Mouse (Mus musculus) midbrain, embryonic 15.5 days (tissue): ENCODE data around the gene Hint2. TPM values are rescaled to one million over a fixed set of nuclear protein-coding genes. Genes with fewer than 3 reads are reported as not detected.
A peak's percentile ranks its signal among the peaks of the same experiment; 100 is the strongest.

Experiments used
- ATAC-seq: fragments of 200-750 bp; cut with Nextera tagmentation; replicated peaks from 2 replicates; pipeline ENCODE4 v1.8.0; 2017; ENCODE audit warnings: moderate TSS enrichment
- H3K27ac ChIP-seq: fragments of 300-500 bp; sonication (generic); 2 replicates; pipeline ENCODE4 v1.5.1; 2015; ENCODE audit warnings: mild to moderate bottlenecking, inconsistent platforms
- H3K27me3 ChIP-seq: fragments of 300-500 bp; sonication (generic); replicated peaks from 2 replicates; pipeline ENCODE4 v1.6.1; 2015; ENCODE audit warnings: inconsistent platforms
- H3K36me3 ChIP-seq: fragments of 300-500 bp; sonication (generic); replicated peaks from 2 replicates; pipeline ENCODE4 v1.6.1; 2015; ENCODE audit warnings: inconsistent platforms
- H3K4me1 ChIP-seq: fragments of 300-500 bp; sonication (generic); 2 replicates; pipeline ENCODE4 v1.6.1; 2015; ENCODE audit warnings: inconsistent platforms
- H3K4me2 ChIP-seq: fragments of 300-500 bp; sonication (generic); 2 replicates; pipeline ENCODE4 v1.6.1; 2015; ENCODE audit warnings: inconsistent platforms, mild to moderate bottlenecking, moderate library complexity
- H3K4me3 ChIP-seq: fragments of 300-500 bp; sonication (generic); 2 replicates; pipeline ENCODE4 v1.5.1; 2015; ENCODE audit warnings: mild to moderate bottlenecking, inconsistent platforms
- H3K9ac ChIP-seq: fragments of 300-500 bp; sonication (generic); 2 replicates; pipeline ENCODE4 v1.6.1; 2015; ENCODE audit warnings: mild to moderate bottlenecking, inconsistent platforms
- H3K9me3 ChIP-seq: fragments of 300-500 bp; sonication (generic); 2 replicates; pipeline ENCODE4 v1.6.1; 2016; ENCODE audit warnings: inconsistent platforms
- WGBS: fragments of 180-500 bp; shearing (Covaris S2); methylation state at CpG from one replicate; pipeline ENCODE4 v1.1.7; 2015; ENCODE audit warnings: mixed read lengths; 5-methylcytosine and 5-hydroxymethylcytosine counted together
- polyA plus RNA-seq: library from polyadenylated mRNA; unstranded; fragments of >200 nt; fragmentation: Nextera tagmentation; extraction: Ambion mirVana; gene quantifications from 2 replicates; pipeline ENCODE4 v1.2.1, GENCODE M21; 2015

The Hint2 gene
- polyA plus RNA-seq, 1 experiment from 2014 or later, result 64.9 TPM

DNA sequence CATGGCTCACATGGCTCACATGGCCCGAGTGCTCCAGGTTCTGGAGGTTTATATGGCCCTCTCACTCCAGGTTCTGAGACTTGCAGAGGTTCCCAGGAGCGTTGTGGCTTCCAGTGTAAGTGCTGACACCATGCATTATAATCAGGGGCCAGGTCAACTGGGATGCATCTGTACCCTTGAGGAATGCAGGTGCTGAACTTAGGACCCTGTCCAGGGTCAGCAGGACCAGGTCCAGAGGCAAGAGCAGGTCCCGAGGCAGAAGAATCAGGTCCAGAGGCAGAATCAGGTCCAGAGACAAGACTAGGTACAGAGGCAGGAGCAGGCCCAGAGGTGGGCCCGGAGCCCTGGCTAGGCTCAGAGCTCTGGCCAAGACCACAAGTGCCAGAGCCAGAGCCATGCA, 3.5 kb downstream of the Hint2 start:
- H3K36me3 ChIP-seq, result peaks cover 6% of the 10 kb centered on the region; the same call in 1 of the 2 replicates
- ATAC-seq, result no peak
- 88% methylated on average over 4 of the region's 4 CpGs for WGBS

GRCm38 (mm10) chr4:43649783-43650182, 6.5 kb downstream of the Hint2 start:
- H3K36me3 ChIP-seq, result peaks cover 6% of the 10 kb centered on the region; the same call in 1 of the 2 replicates
- peaks cover 4% of the 10 kb centered on the region; the same call in 1 of the 2 replicates for H3K4me1 ChIP-seq
- no peak overlapping the region for H3K27ac ChIP-seq
- no peak overlapping the region for H3K9ac ChIP-seq
- no peak overlapping the region for H3K4me2 ChIP-seq
- ATAC-seq, result no peak
- H3K27me3 ChIP-seq, result no peaks in the 10 kb centered on the region
- WGBS, result 95% methylated on average over 3 of the region's 3 CpGs
- no peak overlapping the region for H3K4me3 ChIP-seq
- no peaks in the 10 kb centered on the region for H3K9me3 ChIP-seq

More for the DNA sequence above, 3.5 kb downstream of the Hint2 start:
- Histone ChIP-seq H3K4me3 (peak overlapping the region; percentile 29), H3K4me1 (peaks cover 13% of the 10 kb centered on the region), H3K9ac (no peak overlapping the region), H3K9me3 (no peaks in the 10 kb centered on the region), H3K27me3 (no peaks in the 10 kb centered on the region), H3K4me2 (peak overlapping the region; percentile 47), H3K27ac (0 out of 2 replicates have a peak overlapping the region, but pooled peaks have one; percentile 28)

GRCm38 (mm10) chr4:43640491-43640890, 15.8 kb downstream of the Hint2 start:
- H3K9me3 ChIP-seq, result no peaks in the 10 kb centered on the region
- no peak overlapping the region for H3K27ac ChIP-seq
- no peaks in the 10 kb centered on the region for H3K27me3 ChIP-seq
- H3K4me3 ChIP-seq, result no peak overlapping the region
- ATAC-seq, result no peak
- no peaks in the 10 kb centered on the region for H3K4me1 ChIP-seq
- no peak overlapping the region for H3K4me2 ChIP-seq
- WGBS, result 88% methylated on average over 6 of the region's 6 CpGs
- H3K9ac ChIP-seq, result no peak overlapping the region
- H3K36me3 ChIP-seq, result no peaks in the 10 kb centered on the region

DNA sequence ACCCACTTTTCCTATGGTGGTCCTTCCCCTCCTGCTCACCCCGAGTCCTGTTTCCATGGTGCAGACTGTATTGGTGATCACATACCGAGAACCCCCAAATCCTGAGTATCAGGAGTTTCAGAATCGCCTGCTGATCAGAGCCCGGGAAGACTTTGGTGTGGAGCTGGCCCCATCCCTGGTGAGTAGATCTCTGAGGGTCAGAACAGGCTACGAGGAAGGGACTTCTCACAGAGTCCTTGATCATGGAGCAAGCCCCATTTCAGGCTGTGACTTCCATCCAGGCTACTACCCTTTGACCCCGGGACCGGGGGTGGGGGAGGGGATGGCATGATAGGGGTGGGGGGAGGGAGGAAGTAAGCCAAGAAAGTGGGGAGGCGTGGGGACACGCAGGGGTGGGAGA, 16.2 kb downstream of the Hint2 start:
- no peaks in the 10 kb centered on the region for H3K4me1 ChIP-seq
- WGBS, result 79% methylated on average over 9 of the region's 9 CpGs
- H3K27me3 ChIP-seq, result no peaks in the 10 kb centered on the region
- H3K9me3 ChIP-seq, result no peaks in the 10 kb centered on the region
- no peak for ATAC-seq
- H3K4me2 ChIP-seq, result no peak overlapping the region
- H3K4me3 ChIP-seq, result no peak overlapping the region
- H3K36me3 ChIP-seq, result no peaks in the 10 kb centered on the region
- no peak overlapping the region for H3K27ac ChIP-seq
- no peak overlapping the region for H3K9ac ChIP-seq

DNA sequence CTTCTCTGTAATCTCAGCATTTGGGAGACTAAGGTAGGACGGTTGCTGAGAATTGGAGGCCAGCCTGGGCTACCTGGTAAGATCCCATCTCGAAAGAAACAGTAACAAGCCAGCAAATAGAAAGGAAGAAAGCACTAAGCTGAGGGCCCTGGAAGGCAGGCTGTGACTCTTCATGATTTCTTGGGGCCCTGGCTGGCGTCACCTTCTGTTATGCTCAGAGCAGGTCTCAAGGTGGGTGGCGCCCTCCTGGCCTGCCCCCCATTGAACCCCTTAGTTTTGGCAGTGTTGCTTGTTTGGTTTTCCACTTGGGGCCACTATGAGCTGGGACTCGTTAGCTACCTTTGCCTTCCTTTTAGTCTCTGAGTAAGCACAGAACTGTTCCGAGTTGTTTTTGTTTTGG, 19.5 kb downstream of the Hint2 start:
- H3K4me2 ChIP-seq, result no peak overlapping the region
- no peak overlapping the region for H3K27ac ChIP-seq
- H3K36me3 ChIP-seq, result no peaks in the 10 kb centered on the region
- H3K9me3 ChIP-seq, result no peaks in the 10 kb centered on the region
- H3K4me1 ChIP-seq, result peaks cover 27% of the 10 kb centered on the region
- no peaks in the 10 kb centered on the region for H3K27me3 ChIP-seq
- H3K9ac ChIP-seq, result no peak overlapping the region
- no peak overlapping the region for H3K4me3 ChIP-seq
- ATAC-seq, result no peak
- 77% methylated on average over 6 of the region's 6 CpGs for WGBS

- Histone ChIP-seq H3K36me3 (no peaks in the 10 kb centered on the region), H3K4me1 (peaks cover 44% of the 10 kb centered on the region), H3K4me3 (no peak overlapping the region), H3K4me2 (no peak overlapping the region), H3K27me3 (no peaks in the 10 kb centered on the region), H3K27ac (no peak overlapping the region), H3K9me3 (no peaks in the 10 kb centered on the region), H3K9ac (no peak overlapping the region)
- no peak for ATAC-seq
- 91% methylated on average over 7 of the region's 7 CpGs for WGBS
Observed at GRCm38 (mm10) chr4:43634621-43635374, 21.5 kb downstream of the Hint2 start.

DNA sequence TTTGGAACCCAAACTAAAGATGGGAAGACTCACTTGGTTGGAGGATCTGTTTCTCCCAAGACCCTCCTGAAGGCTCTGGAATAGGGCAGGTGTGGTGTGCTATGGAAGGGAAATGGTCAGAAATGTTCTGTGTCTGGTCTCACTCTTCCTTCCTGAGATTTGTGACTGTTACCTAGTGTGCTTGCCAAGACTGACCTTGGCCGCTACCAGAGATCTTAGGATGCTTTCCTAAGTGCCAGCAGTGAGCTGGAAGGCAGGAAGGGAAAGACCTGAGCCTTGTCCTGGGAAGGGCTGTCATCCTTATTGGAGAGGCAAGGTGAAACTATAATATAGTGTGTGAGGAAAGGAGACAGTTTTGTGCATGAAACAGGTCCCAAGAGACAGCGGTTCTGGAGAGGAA, 22.5 kb downstream of the Hint2 start:
- Histone ChIP-seq H3K4me2 (0 out of 2 replicates have a peak overlapping the region, but pooled peaks have one; percentile 4), H3K27me3 (no peaks in the 10 kb centered on the region), H3K36me3 (no peaks in the 10 kb centered on the region), H3K4me3 (no peak overlapping the region), H3K27ac (no peak overlapping the region), H3K9me3 (no peaks in the 10 kb centered on the region), H3K9ac (no peak overlapping the region), H3K4me1 (peaks cover 45% of the 10 kb centered on the region)
- WGBS, result 97% methylated on average over 2 of the region's 2 CpGs
- ATAC-seq, result no peak

- Histone ChIP-seq H3K27ac (no peak overlapping the region), H3K4me2 (peak overlapping the region; percentile 90; the same call in 1 of the 2 replicates), H3K4me3 (no peak overlapping the region), H3K27me3 (no peaks in the 10 kb centered on the region), H3K9ac (no peak overlapping the region), H3K36me3 (no peaks in the 10 kb centered on the region), H3K9me3 (no peaks in the 10 kb centered on the region), H3K4me1 (peaks cover 45% of the 10 kb centered on the region)
- 74% methylated on average over 8 of the region's 8 CpGs for WGBS
- no peak for ATAC-seq
Observed at GRCm38 (mm10) chr4:43633296-43633695, 23.0 kb downstream of the Hint2 start.

DNA sequence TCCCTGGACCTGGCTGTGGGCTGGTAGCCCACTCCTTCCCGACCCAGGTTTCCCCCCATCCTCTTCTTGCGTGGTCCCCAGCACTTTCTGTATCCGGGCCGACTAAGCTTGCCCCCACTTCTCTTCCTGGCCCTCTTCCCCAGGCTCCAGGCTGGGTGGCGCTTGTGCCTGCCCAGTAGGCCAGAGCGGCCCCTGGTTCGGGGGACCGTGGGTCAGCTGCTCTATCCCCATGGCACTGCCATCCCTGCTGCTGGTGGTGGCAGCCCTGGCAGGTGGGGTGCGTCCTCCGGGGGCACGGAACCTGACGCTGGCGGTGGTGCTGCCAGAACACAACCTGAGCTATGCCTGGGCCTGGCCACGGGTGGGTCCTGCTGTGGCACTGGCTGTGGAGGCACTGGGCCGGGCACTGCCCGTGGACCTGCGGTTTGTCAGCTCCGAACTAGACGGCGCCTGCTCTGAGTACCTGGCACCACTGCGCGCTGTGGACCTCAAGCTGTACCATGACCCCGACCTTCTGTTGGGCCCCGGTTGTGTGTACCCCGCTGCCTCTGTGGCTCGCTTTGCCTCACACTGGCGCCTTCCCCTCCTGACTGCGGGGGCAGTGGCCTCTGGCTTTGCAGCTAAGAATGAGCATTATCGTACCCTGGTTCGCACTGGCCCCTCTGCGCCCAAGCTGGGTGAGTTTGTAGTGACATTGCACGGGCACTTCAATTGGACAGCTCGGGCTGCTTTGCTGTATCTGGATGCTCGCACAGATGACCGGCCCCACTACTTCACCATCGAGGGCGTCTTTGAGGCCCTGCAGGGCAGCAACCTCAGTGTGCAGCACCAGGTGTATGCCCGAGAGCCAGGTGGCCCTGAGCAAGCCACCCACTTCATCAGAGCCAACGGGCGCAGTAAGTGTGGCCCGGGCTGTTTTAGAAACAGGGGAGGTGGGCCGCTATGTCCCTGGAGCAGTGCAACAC, 24.0 kb downstream of the Hint2 start:
- Histone ChIP-seq H3K9me3 (no peaks in the 10 kb centered on the region), H3K4me1 (peaks cover 45% of the 10 kb centered on the region), H3K27me3 (no peaks in the 10 kb centered on the region), H3K27ac (peak overlapping the region; percentile 83), H3K4me2 (peak overlapping the region; percentile 90), H3K9ac (peak overlapping the region; percentile 87), H3K4me3 (peak overlapping the region; percentile 59), H3K36me3 (no peaks in the 10 kb centered on the region)
- peak; percentile 2; the same call in 1 of the 2 replicates for ATAC-seq
- WGBS, result 41% methylated on average over 42 of the region's 42 CpGs

DNA sequence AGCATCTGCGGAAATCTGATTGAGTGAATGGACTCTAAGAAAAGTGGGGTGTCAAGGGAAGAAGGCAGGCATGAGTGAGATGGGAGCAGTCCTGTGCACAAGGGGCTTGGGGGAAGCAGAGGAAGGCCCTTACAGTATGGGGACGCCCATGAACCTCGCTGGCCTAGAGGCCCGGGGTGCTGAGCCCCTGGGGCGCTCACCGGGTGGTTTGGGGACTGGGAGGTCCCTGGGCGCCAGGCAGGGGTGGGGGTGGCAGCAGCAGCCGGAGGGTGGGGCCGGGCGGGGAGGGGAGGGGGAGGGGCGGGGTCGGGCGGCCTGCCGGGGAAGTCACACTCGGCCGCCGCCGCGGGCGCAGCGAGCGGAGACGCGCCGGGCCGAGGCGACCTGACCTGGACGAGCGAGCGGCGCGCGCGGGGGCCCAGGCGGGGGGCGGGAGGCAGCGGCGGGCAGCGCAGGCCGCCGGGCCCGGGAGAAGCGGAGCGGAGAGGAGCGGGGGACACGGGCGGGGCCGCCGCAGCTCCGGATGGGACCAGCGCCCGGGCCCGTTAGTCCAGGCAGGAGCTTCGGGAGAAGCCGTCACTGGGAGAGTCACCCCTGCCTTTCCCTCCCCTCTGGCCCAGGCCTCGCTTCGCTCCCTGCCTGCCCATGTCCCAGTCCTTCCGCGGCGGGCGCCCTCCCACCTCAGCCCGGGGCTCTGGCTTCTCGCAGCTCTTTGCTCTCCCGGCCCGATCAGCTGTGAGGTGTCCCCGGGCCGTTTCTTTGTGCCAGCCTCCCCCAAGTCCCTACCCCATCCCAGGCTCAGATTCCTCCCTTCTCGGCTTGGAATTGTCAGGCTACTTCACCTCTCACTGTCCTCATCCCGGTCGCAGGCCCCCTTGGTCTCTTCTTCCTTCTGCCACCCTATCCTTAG, 25.0 kb downstream of the Hint2 start, which contains the start of gene Npr2:
Gene Npr2 (plus strand): TSS at position 890 of the 910 bp plus-strand sequence.
- no peaks in the 10 kb centered on the region for H3K36me3 ChIP-seq
- peak; percentile 67 for ATAC-seq
- H3K4me3 ChIP-seq, result peak within 1 kb of the TSS; percentile 59
- peak within 1 kb of the TSS; percentile 90 for H3K4me2 ChIP-seq
- peak within 1 kb of the TSS; percentile 87 for H3K9ac ChIP-seq
- 2% methylated on average over 35 of the region's 70 CpGs for WGBS
- peak within 1 kb of the TSS; percentile 83 for H3K27ac ChIP-seq
- H3K27me3 ChIP-seq, result no peaks in the 10 kb centered on the region
- H3K9me3 ChIP-seq, result no peaks in the 10 kb centered on the region
- H3K4me1 ChIP-seq, result peaks cover 45% of the 10 kb centered on the region

GRCm38 (mm10) chr4:43630671-43631045, 25.6 kb downstream of the Hint2 start:
- Histone ChIP-seq H3K27me3 (no peaks in the 10 kb centered on the region), H3K36me3 (no peaks in the 10 kb centered on the region), H3K9me3 (no peaks in the 10 kb centered on the region), H3K4me3 (peak overlapping the region; percentile 59), H3K4me2 (peak overlapping the region; percentile 90), H3K27ac (peak overlapping the region; percentile 83), H3K4me1 (peaks cover 45% of the 10 kb centered on the region), H3K9ac (0 out of 2 replicates have a peak overlapping the region, but pooled peaks have one; percentile 87)
- 0 out of 2 replicates have a peak, but pooled peaks have one; percentile 1 for ATAC-seq
- WGBS, result 18% methylated on average over 5 of the region's 5 CpGs
